Mouse (Mus musculus): ENCODE measurements around the gene Etv6. TPM values are rescaled to one million over a fixed set of nuclear protein-coding genes. Genes with fewer than 3 reads are reported as not detected.

The Etv6 gene
- polyA plus RNA-seq, 1 experiment from 2014 or later = 14.5 TPM

DNA sequence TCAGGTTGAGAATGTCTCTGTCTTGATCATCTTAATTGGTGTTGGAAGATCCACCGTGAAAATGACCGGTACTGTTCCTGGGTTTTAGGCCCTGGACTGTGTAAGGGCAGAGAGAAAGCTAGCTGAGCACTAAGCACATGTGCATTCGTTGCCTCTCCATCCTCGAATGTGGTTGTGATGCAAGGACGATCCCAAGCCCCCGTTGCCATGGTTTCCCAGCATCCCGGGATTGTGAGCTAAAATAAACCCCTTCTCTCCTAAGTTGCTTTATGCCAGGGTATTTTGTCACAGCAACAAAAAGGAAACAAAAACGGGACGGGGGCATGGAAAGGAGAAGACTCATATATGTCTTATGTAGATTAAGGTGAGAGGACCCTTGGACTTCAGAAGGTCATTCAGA is 24.5 kb downstream of the Etv6 start:
- H3K27ac ChIP-seq (replicated peaks in 1 of 2; ENCODE audit: control insufficient read depth in 1 of 2, insufficient read depth in 1 of 2, low read depth in 2 of 2, low read length in 2 of 2) = no peak overlapping the region
- H3K36me3 ChIP-seq (ENCODE audit: control insufficient read depth, insufficient read depth, low read length) = peaks cover 14% of the 10 kb centered on the region; the same call in 1 of the 2 replicates
- no peak for ATAC-seq (ENCODE audit: insufficient number of reproducible peaks, insufficient read depth, low FRiP score, low read depth)
- H3K4me3 ChIP-seq (ENCODE audit: control insufficient read depth in 1 of 2, insufficient read depth in 1 of 2, low read depth in 1 of 2, low read length in 2 of 2) = no peak overlapping the region
- H3K9me3 ChIP-seq (ENCODE audit: control insufficient read depth, low read length) = no peaks in the 10 kb centered on the region
- peaks cover 31 to 60% of the 10 kb centered on the region in 2 experiments for H3K4me1 ChIP-seq (ENCODE audit: control insufficient read depth in 2 of 2, insufficient read depth in 2 of 2, low read length in 2 of 2)
- H3K4me2 ChIP-seq (ENCODE audit: low read length) = no peak overlapping the region
- no peaks in the 10 kb centered on the region for H3K27me3 ChIP-seq (ENCODE audit: control insufficient read depth, insufficient read depth, low read length)
- H3K9ac ChIP-seq (ENCODE audit: low read length) = no peak overlapping the region
- 87% methylated on average over 9 of the region's 9 CpGs for WGBS

DNA sequence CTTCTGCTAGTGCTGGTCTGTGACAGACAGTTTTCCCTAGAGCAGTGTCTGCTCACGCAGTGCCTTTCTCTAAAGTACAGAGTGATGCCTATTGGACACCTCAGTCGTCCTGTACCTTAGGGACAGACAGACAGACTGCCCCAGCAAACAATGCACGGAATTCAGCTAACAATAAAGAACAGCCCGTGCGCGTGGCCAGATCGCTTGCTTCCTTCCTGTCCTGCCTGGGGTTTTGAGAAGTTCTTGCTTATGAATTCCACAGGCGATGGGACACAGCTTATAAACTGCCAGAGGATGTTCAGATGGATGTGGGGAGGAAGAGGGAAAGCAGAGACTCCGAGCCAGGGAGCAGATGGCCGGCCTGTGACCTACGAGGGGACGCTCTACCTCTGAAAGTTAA is 25.3 kb downstream of the Etv6 start:
- Histone ChIP-seq H3K36me3 (ENCODE audit: control insufficient read depth, insufficient read depth, low read length) (peaks cover 12% of the 10 kb centered on the region; the same call in 1 of the 2 replicates), H3K27ac (replicated peaks in 1 of 2; ENCODE audit: control insufficient read depth in 1 of 2, insufficient read depth in 1 of 2, low read depth in 2 of 2, low read length in 2 of 2) (peak overlapping the region in 1 of 2 experiments; percentile 29; a peak in 1 of 4 replicates), H3K9me3 (ENCODE audit: control insufficient read depth, low read length) (no peaks in the 10 kb centered on the region), H3K9ac (ENCODE audit: low read length) (peak overlapping the region; percentile 31; the same call in 1 of the 2 replicates), H3K27me3 (ENCODE audit: control insufficient read depth, insufficient read depth, low read length) (no peaks in the 10 kb centered on the region), H3K4me1 (ENCODE audit: control insufficient read depth in 2 of 2, insufficient read depth in 2 of 2, low read length in 2 of 2) (peaks cover 30 to 59% of the 10 kb centered on the region in 2 experiments), H3K4me2 (ENCODE audit: low read length) (no peak overlapping the region), H3K4me3 (ENCODE audit: control insufficient read depth in 1 of 2, insufficient read depth in 1 of 2, low read depth in 1 of 2, low read length in 2 of 2) (no peak overlapping the region)
- 53% methylated on average over 12 of the region's 12 CpGs for WGBS
- no peak for ATAC-seq (ENCODE audit: insufficient number of reproducible peaks, insufficient read depth, low FRiP score, low read depth)

DNA sequence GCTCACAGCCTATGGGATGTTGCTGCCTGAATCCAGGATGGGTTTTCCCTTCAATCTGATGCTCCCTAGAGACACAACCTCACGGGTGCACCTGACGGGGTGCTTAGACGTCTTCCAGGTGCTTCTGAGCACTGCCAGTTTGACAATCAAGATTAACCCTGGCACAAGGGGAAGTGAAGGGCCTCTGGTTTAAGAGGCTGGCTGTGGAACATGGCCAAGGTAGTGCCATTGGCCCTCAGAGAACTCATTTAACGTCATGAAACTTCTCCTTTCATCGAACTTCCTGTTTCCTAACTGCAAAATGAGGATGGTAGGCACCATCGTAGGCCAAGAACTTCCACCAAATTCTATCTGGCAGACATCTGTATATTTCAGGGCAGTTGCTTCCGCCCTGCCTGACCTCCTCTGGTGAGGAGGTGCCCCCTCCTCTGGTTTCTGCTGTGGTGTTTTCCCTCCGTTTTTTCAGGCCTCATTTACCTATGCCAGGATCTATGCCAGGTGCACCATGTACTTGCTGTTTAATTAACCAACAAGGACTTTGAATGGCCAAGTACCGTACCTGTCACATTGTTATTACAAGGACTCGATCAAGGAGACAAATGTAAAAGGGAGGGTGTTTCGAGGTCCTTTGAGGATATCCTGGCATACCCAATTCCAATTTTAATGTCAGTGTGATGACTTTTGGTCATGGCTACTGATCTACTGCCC is 29.7 kb downstream of the Etv6 start:
- no peak for ATAC-seq (ENCODE audit: insufficient number of reproducible peaks, insufficient read depth, low FRiP score, low read depth)
- Histone ChIP-seq H3K9me3 (ENCODE audit: control insufficient read depth, low read length) (no peaks in the 10 kb centered on the region), H3K4me3 (ENCODE audit: control insufficient read depth in 1 of 2, insufficient read depth in 1 of 2, low read depth in 1 of 2, low read length in 2 of 2) (no peak overlapping the region), H3K36me3 (ENCODE audit: control insufficient read depth, insufficient read depth, low read length) (peaks cover 28% of the 10 kb centered on the region; the same call in 1 of the 2 replicates), H3K4me1 (ENCODE audit: control insufficient read depth in 2 of 2, insufficient read depth in 2 of 2, low read length in 2 of 2) (peaks cover 27 to 51% of the 10 kb centered on the region in 2 experiments), H3K4me2 (ENCODE audit: low read length) (no peak overlapping the region), H3K27me3 (ENCODE audit: control insufficient read depth, insufficient read depth, low read length) (no peaks in the 10 kb centered on the region), H3K9ac (ENCODE audit: low read length) (no peak overlapping the region), H3K27ac (replicated peaks in 1 of 2; ENCODE audit: control insufficient read depth in 1 of 2, insufficient read depth in 1 of 2, low read depth in 2 of 2, low read length in 2 of 2) (no peak overlapping the region)
- 72% methylated on average over 11 of the region's 11 CpGs for WGBS

DNA sequence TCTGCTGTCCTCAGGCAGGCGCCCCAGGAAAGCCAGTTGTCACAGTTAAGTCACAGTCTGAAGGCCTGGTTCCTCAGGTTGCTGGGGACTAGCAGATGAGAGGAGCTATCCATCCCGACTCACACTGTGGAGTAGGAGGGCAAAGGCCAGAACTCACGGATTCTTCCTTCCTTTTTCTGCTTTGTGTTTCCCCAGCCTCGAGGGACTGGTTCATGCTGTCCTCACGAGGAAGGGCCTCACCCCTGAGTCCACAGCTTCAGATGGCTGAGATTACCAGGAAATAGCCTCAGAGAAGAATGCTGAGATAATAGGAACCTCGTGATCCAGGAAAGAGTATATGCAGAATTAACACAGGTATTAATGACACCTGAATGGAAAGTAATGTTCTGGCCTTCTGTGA is 30.6 kb downstream of the Etv6 start:
- H3K4me2 ChIP-seq (ENCODE audit: low read length) = no peak overlapping the region
- no peaks in the 10 kb centered on the region for H3K27me3 ChIP-seq (ENCODE audit: control insufficient read depth, insufficient read depth, low read length)
- ATAC-seq (ENCODE audit: insufficient number of reproducible peaks, insufficient read depth, low FRiP score, low read depth) = no peak
- WGBS = 30% methylated on average over 6 of the region's 6 CpGs
- no peak overlapping the region for H3K4me3 ChIP-seq (ENCODE audit: control insufficient read depth in 1 of 2, insufficient read depth in 1 of 2, low read depth in 1 of 2, low read length in 2 of 2)
- H3K36me3 ChIP-seq (ENCODE audit: control insufficient read depth, insufficient read depth, low read length) = peaks cover 32% of the 10 kb centered on the region; the same call in 1 of the 2 replicates
- peaks cover 24 to 42% of the 10 kb centered on the region in 2 experiments for H3K4me1 ChIP-seq (ENCODE audit: control insufficient read depth in 2 of 2, insufficient read depth in 2 of 2, low read length in 2 of 2)
- H3K9me3 ChIP-seq (ENCODE audit: control insufficient read depth, low read length) = no peaks in the 10 kb centered on the region
- no peak overlapping the region for H3K9ac ChIP-seq (ENCODE audit: low read length)
- peak overlapping the region in 1 of 2 experiments; percentile 37; a peak in 2 of 4 replicates for H3K27ac ChIP-seq (replicated peaks in 1 of 2; ENCODE audit: control insufficient read depth in 1 of 2, insufficient read depth in 1 of 2, low read depth in 2 of 2, low read length in 2 of 2)

DNA sequence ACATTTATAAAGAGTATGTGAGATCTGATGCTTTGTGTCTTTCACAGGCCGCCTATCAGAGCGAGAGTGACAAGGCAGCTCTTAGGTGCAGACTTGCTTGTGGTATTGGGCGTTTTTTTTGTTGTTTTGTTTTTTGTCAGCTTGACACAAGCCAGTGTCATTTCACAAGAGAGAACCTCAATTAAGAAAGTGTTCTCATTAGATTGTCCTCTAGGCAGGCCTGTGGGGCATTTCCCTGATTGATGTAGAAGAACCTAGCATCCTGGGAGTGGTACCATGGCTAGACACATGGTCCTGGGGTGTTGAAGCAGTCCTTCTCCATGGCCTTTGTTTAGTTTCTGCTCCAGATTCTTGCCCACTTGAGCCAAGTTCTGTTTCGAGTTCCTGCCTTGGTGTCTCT is 31.5 kb downstream of the Etv6 start:
- H3K36me3 ChIP-seq (ENCODE audit: control insufficient read depth, insufficient read depth, low read length) = peaks cover 32% of the 10 kb centered on the region; the same call in 1 of the 2 replicates
- no peak overlapping the region for H3K4me3 ChIP-seq (ENCODE audit: control insufficient read depth in 1 of 2, insufficient read depth in 1 of 2, low read depth in 1 of 2, low read length in 2 of 2)
- H3K27me3 ChIP-seq (ENCODE audit: control insufficient read depth, insufficient read depth, low read length) = no peaks in the 10 kb centered on the region
- H3K9me3 ChIP-seq (ENCODE audit: control insufficient read depth, low read length) = no peaks in the 10 kb centered on the region
- peaks cover 25 to 42% of the 10 kb centered on the region in 2 experiments for H3K4me1 ChIP-seq (ENCODE audit: control insufficient read depth in 2 of 2, insufficient read depth in 2 of 2, low read length in 2 of 2)
- ATAC-seq (ENCODE audit: insufficient number of reproducible peaks, insufficient read depth, low FRiP score, low read depth) = no peak
- H3K4me2 ChIP-seq (ENCODE audit: low read length) = no peak overlapping the region
- H3K9ac ChIP-seq (ENCODE audit: low read length) = no peak overlapping the region
- WGBS = 28% methylated on average over 4 of the region's 4 CpGs
- H3K27ac ChIP-seq (replicated peaks in 1 of 2; ENCODE audit: control insufficient read depth in 1 of 2, insufficient read depth in 1 of 2, low read depth in 2 of 2, low read length in 2 of 2) = peak overlapping the region; percentile 37 to 61

DNA sequence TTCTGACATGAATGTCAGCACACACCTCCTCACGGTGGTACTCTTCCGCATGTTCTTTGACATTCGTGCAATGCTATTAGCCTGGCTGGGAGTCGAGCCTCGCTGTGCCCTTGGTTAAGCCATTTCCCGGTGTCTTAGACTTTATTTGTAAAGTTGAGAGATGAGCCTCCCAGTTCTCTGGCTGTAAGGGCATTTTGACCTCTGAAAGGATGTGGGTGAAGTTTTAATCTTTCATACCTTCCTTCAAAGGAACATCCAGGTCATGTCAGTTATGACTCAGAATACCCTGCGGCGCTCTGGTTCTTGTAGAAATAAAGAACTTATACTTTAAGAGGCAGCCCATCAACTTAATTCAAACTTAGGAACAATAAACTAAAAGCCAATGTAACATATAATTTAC is 32.0 kb downstream of the Etv6 start:
- Histone ChIP-seq H3K4me1 (ENCODE audit: control insufficient read depth in 2 of 2, insufficient read depth in 2 of 2, low read length in 2 of 2) (peaks cover 26 to 42% of the 10 kb centered on the region in 2 experiments), H3K27me3 (ENCODE audit: control insufficient read depth, insufficient read depth, low read length) (no peaks in the 10 kb centered on the region), H3K9me3 (ENCODE audit: control insufficient read depth, low read length) (no peaks in the 10 kb centered on the region), H3K36me3 (ENCODE audit: control insufficient read depth, insufficient read depth, low read length) (peaks cover 28% of the 10 kb centered on the region), H3K27ac (replicated peaks in 1 of 2; ENCODE audit: control insufficient read depth in 1 of 2, insufficient read depth in 1 of 2, low read depth in 2 of 2, low read length in 2 of 2) (peak overlapping the region; percentile 37 to 61), H3K4me3 (ENCODE audit: control insufficient read depth in 1 of 2, insufficient read depth in 1 of 2, low read depth in 1 of 2, low read length in 2 of 2) (no peak overlapping the region), H3K9ac (ENCODE audit: low read length) (no peak overlapping the region), H3K4me2 (ENCODE audit: low read length) (no peak overlapping the region)
- 41% methylated on average over 8 of the region's 8 CpGs for WGBS
- ATAC-seq (ENCODE audit: insufficient number of reproducible peaks, insufficient read depth, low FRiP score, low read depth) = no peak

DNA sequence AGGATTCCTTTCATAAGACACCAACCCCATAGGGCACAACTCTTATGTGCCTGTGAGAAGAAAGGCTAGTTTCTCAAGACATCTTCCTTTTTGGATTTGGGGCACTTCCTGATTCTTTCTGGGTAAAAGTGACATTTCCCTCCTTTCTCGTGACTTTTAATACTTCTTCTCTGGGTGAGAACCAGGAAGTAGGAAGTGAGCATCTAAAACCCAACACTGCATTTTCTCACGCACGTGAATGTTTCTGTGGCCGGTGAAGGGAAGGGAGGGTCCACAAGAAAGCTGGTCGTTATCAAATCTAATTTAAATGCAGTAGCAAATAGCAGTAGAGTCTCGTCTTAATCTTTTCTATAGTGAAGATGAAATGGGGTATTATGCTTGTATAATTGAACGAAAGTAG is 36.9 kb downstream of the Etv6 start:
- H3K9me3 ChIP-seq (ENCODE audit: control insufficient read depth, low read length) = no peaks in the 10 kb centered on the region
- H3K9ac ChIP-seq (ENCODE audit: low read length) = no peak overlapping the region
- H3K27me3 ChIP-seq (ENCODE audit: control insufficient read depth, insufficient read depth, low read length) = no peaks in the 10 kb centered on the region
- H3K4me2 ChIP-seq (ENCODE audit: low read length) = no peak overlapping the region
- ATAC-seq (ENCODE audit: insufficient number of reproducible peaks, insufficient read depth, low FRiP score, low read depth) = no peak
- peaks cover 3 to 12% of the 10 kb centered on the region in 2 experiments for H3K4me1 ChIP-seq (ENCODE audit: control insufficient read depth in 2 of 2, insufficient read depth in 2 of 2, low read length in 2 of 2)
- no peak overlapping the region for H3K4me3 ChIP-seq (ENCODE audit: control insufficient read depth in 1 of 2, insufficient read depth in 1 of 2, low read depth in 1 of 2, low read length in 2 of 2)
- peaks cover 36% of the 10 kb centered on the region for H3K36me3 ChIP-seq (ENCODE audit: control insufficient read depth, insufficient read depth, low read length)
- H3K27ac ChIP-seq (replicated peaks in 1 of 2; ENCODE audit: control insufficient read depth in 1 of 2, insufficient read depth in 1 of 2, low read depth in 2 of 2, low read length in 2 of 2) = no peak overlapping the region
- 75% methylated on average over 7 of the region's 7 CpGs for WGBS

Data from heart, embryonic 14.5 days (tissue).